Mouse (Mus musculus): ENCODE results near the gene Nbeal2. TPM values are rescaled to one million over a fixed set of nuclear protein-coding genes. Genes with fewer than 3 reads are reported as not detected.
A peak's percentile ranks its signal among the peaks of the same experiment; 100 is the strongest.

Gene Nbeal2
- polyA plus RNA-seq, 1 experiment from 2014 or later, result 2.2 TPM

GRCm38 (mm10) chr9:110682255-110682654, 28.3 kb upstream of the Nbeal2 start:
- no peak overlapping the region for H3K4me2 ChIP-seq (ENCODE audit: low read depth, low read length, severe bottlenecking)
- H3K9me3 ChIP-seq (ENCODE audit: control insufficient read depth, low read length), result no peaks in the 10 kb centered on the region
- 71% methylated on average over 5 of the region's 5 CpGs for WGBS
- 0 out of 2 replicates have a peak, but pooled peaks cover 12% of the 10 kb centered on the region for H3K4me1 ChIP-seq (replicated peaks; ENCODE audit: control insufficient read depth, insufficient read depth, low read length)
- no peaks in the 10 kb centered on the region for H3K27me3 ChIP-seq (ENCODE audit: control insufficient read depth, insufficient read depth, low read length)
- H3K36me3 ChIP-seq (ENCODE audit: control insufficient read depth, insufficient read depth, low read length), result no peaks in the 10 kb centered on the region
- no peak overlapping the region for H3K9ac ChIP-seq (ENCODE audit: low read length)
- H3K27ac ChIP-seq (ENCODE audit: low read depth, low read length), result peak overlapping the region; percentile 20; the same call in 1 of the 2 replicates
- ATAC-seq (replicated peaks; ENCODE audit: low FRiP score) (no peak), DNase-seq (ENCODE audit: low spot score) (no peak)
- H3K4me3 ChIP-seq (ENCODE audit: low read depth, low read length), result no peak overlapping the region

GRCm38 (mm10) chr9:110681817-110682216, 27.9 kb upstream of the Nbeal2 start:
- 69% methylated on average over 9 of the region's 9 CpGs for WGBS
- H3K4me2 ChIP-seq (ENCODE audit: low read depth, low read length, severe bottlenecking), result no peak overlapping the region
- H3K9me3 ChIP-seq (ENCODE audit: control insufficient read depth, low read length), result no peaks in the 10 kb centered on the region
- no peak overlapping the region for H3K4me3 ChIP-seq (ENCODE audit: low read depth, low read length)
- no peaks in the 10 kb centered on the region for H3K27me3 ChIP-seq (ENCODE audit: control insufficient read depth, insufficient read depth, low read length)
- no peak overlapping the region for H3K9ac ChIP-seq (ENCODE audit: low read length)
- no peaks in the 10 kb centered on the region for H3K36me3 ChIP-seq (ENCODE audit: control insufficient read depth, insufficient read depth, low read length)
- H3K27ac ChIP-seq (ENCODE audit: low read depth, low read length), result peak overlapping the region; percentile 34; the same call in 1 of the 2 replicates
- H3K4me1 ChIP-seq (replicated peaks; ENCODE audit: control insufficient read depth, insufficient read depth, low read length), result 0 out of 2 replicates have a peak, but pooled peaks cover 12% of the 10 kb centered on the region
- DNase-seq (ENCODE audit: low spot score) (no peak), ATAC-seq (replicated peaks; ENCODE audit: low FRiP score) (0 out of 2 replicates have a peak, but pooled peaks have one; percentile 65)

GRCm38 (mm10) chr9:110680736-110681507, 27.0 kb upstream of the Nbeal2 start:
- Histone ChIP-seq H3K27me3 (ENCODE audit: control insufficient read depth, insufficient read depth, low read length) (no peaks in the 10 kb centered on the region), H3K27ac (ENCODE audit: low read depth, low read length) (0 out of 2 replicates have a peak overlapping the region, but pooled peaks have one; percentile 34), H3K4me2 (ENCODE audit: low read depth, low read length, severe bottlenecking) (no peak overlapping the region), H3K36me3 (ENCODE audit: control insufficient read depth, insufficient read depth, low read length) (no peaks in the 10 kb centered on the region), H3K4me1 (replicated peaks; ENCODE audit: control insufficient read depth, insufficient read depth, low read length) (0 out of 2 replicates have a peak, but pooled peaks cover 12% of the 10 kb centered on the region), H3K9ac (ENCODE audit: low read length) (no peak overlapping the region), H3K9me3 (ENCODE audit: control insufficient read depth, low read length) (no peaks in the 10 kb centered on the region), H3K4me3 (ENCODE audit: low read depth, low read length) (no peak overlapping the region)
- 84% methylated on average over 7 of the region's 7 CpGs for WGBS
- DNase-seq (ENCODE audit: low spot score) (no peak), ATAC-seq (replicated peaks; ENCODE audit: low FRiP score) (no peak)

- Histone ChIP-seq H3K9me3 (ENCODE audit: control insufficient read depth, low read length) (no peaks in the 10 kb centered on the region), H3K4me1 (replicated peaks; ENCODE audit: control insufficient read depth, insufficient read depth, low read length) (0 out of 2 replicates have a peak, but pooled peaks cover 10% of the 10 kb centered on the region), H3K27ac (ENCODE audit: low read depth, low read length) (no peak overlapping the region), H3K4me2 (ENCODE audit: low read depth, low read length, severe bottlenecking) (no peak overlapping the region), H3K4me3 (ENCODE audit: low read depth, low read length) (no peak overlapping the region), H3K36me3 (ENCODE audit: control insufficient read depth, insufficient read depth, low read length) (no peaks in the 10 kb centered on the region), H3K27me3 (ENCODE audit: control insufficient read depth, insufficient read depth, low read length) (no peaks in the 10 kb centered on the region), H3K9ac (ENCODE audit: low read length) (no peak overlapping the region)
- ATAC-seq (replicated peaks; ENCODE audit: low FRiP score), result no peak
- no peak for DNase-seq (ENCODE audit: low spot score)
- WGBS, result 65% methylated on average over 5 of the region's 5 CpGs
Measured at GRCm38 (mm10) chr9:110678886-110679285, 24.9 kb upstream of the Nbeal2 start.

GRCm38 (mm10) chr9:110676492-110676911, 22.5 kb upstream of the Nbeal2 start:
- Histone ChIP-seq H3K27me3 (ENCODE audit: control insufficient read depth, insufficient read depth, low read length) (no peaks in the 10 kb centered on the region), H3K4me2 (ENCODE audit: low read depth, low read length, severe bottlenecking) (no peak overlapping the region), H3K9ac (ENCODE audit: low read length) (no peak overlapping the region), H3K36me3 (ENCODE audit: control insufficient read depth, insufficient read depth, low read length) (no peaks in the 10 kb centered on the region), H3K4me1 (replicated peaks; ENCODE audit: control insufficient read depth, insufficient read depth, low read length) (peaks cover 5% of the 10 kb centered on the region; the same call in 1 of the 2 replicates), H3K9me3 (ENCODE audit: control insufficient read depth, low read length) (no peaks in the 10 kb centered on the region), H3K4me3 (ENCODE audit: low read depth, low read length) (no peak overlapping the region), H3K27ac (ENCODE audit: low read depth, low read length) (no peak overlapping the region)
- no peak for ATAC-seq (replicated peaks; ENCODE audit: low FRiP score)
- DNase-seq (ENCODE audit: low spot score), result no peak
- WGBS, result 92% methylated on average over 8 of the region's 8 CpGs

- no peaks in the 10 kb centered on the region for H3K27me3 ChIP-seq (ENCODE audit: control insufficient read depth, insufficient read depth, low read length)
- no peak overlapping the region for H3K4me3 ChIP-seq (ENCODE audit: low read depth, low read length)
- no peak overlapping the region for H3K4me2 ChIP-seq (ENCODE audit: low read depth, low read length, severe bottlenecking)
- H3K27ac ChIP-seq (ENCODE audit: low read depth, low read length), result no peak overlapping the region
- no peaks in the 10 kb centered on the region for H3K9me3 ChIP-seq (ENCODE audit: control insufficient read depth, low read length)
- ATAC-seq (replicated peaks; ENCODE audit: low FRiP score) (no peak), DNase-seq (ENCODE audit: low spot score) (no peak)
- no peak overlapping the region for H3K9ac ChIP-seq (ENCODE audit: low read length)
- peaks cover 2% of the 10 kb centered on the region; the same call in 1 of the 2 replicates for H3K4me1 ChIP-seq (replicated peaks; ENCODE audit: control insufficient read depth, insufficient read depth, low read length)
- H3K36me3 ChIP-seq (ENCODE audit: control insufficient read depth, insufficient read depth, low read length), result no peaks in the 10 kb centered on the region
- 61% methylated on average over 10 of the region's 10 CpGs for WGBS
Measured at GRCm38 (mm10) chr9:110673107-110673752, 19.3 kb upstream of the Nbeal2 start.

GRCm38 (mm10) chr9:110672462-110673106, 18.6 kb upstream of the Nbeal2 start:
- Histone ChIP-seq H3K4me2 (ENCODE audit: low read depth, low read length, severe bottlenecking) (no peak overlapping the region), H3K9ac (ENCODE audit: low read length) (no peak overlapping the region), H3K4me3 (ENCODE audit: low read depth, low read length) (no peak overlapping the region), H3K4me1 (replicated peaks; ENCODE audit: control insufficient read depth, insufficient read depth, low read length) (peaks cover 2% of the 10 kb centered on the region; the same call in 1 of the 2 replicates), H3K27me3 (ENCODE audit: control insufficient read depth, insufficient read depth, low read length) (no peaks in the 10 kb centered on the region), H3K27ac (ENCODE audit: low read depth, low read length) (no peak overlapping the region), H3K9me3 (ENCODE audit: control insufficient read depth, low read length) (no peaks in the 10 kb centered on the region), H3K36me3 (ENCODE audit: control insufficient read depth, insufficient read depth, low read length) (no peaks in the 10 kb centered on the region)
- WGBS, result 59% methylated on average over 7 of the region's 7 CpGs
- DNase-seq (ENCODE audit: low spot score) (no peak), ATAC-seq (replicated peaks; ENCODE audit: low FRiP score) (peak; percentile 66; the same call in 1 of the 2 replicates)

GRCm38 (mm10) chr9:110669785-110670184, 15.8 kb upstream of the Nbeal2 start:
- WGBS, result 92% methylated on average over 5 of the region's 5 CpGs
- ATAC-seq (replicated peaks; ENCODE audit: low FRiP score) (no peak), DNase-seq (ENCODE audit: low spot score) (no peak)
- H3K4me3 ChIP-seq (ENCODE audit: low read depth, low read length), result no peak overlapping the region
- H3K27me3 ChIP-seq (ENCODE audit: control insufficient read depth, insufficient read depth, low read length), result no peaks in the 10 kb centered on the region
- H3K4me1 ChIP-seq (replicated peaks; ENCODE audit: control insufficient read depth, insufficient read depth, low read length), result peaks cover 12% of the 10 kb centered on the region
- H3K27ac ChIP-seq (ENCODE audit: low read depth, low read length), result no peak overlapping the region
- H3K36me3 ChIP-seq (ENCODE audit: control insufficient read depth, insufficient read depth, low read length), result no peaks in the 10 kb centered on the region
- no peaks in the 10 kb centered on the region for H3K9me3 ChIP-seq (ENCODE audit: control insufficient read depth, low read length)
- no peak overlapping the region for H3K4me2 ChIP-seq (ENCODE audit: low read depth, low read length, severe bottlenecking)
- H3K9ac ChIP-seq (ENCODE audit: low read length), result no peak overlapping the region
